Comparison of ENCODE assay signal across 36 mouse cellular contexts in genomic region chr9:40651239-40651859, GRCm38 (mm10). TPM values are rescaled to one million over a fixed set of nuclear protein-coding genes. Genes with fewer than 3 reads are reported as not detected.
DNase-seq lines count a peak whose midpoint lies in the region; ATAC-seq lines count a peak whose summit lies in the region.
"Had no signal": no experiment of that assay in that cellular context is flagged by ENCODE, and none has a peak within 500 bp of the region (broad histone marks: within the 10 kb centered on the region; RNA-seq: fewer than 3 reads in every experiment).

No protein-coding gene starts in this region.

- no peaks in the 10 kb centered on the region for H3K27me3 ChIP-seq in heart, embryonic 10.5 days (ENCODE audit: insufficient read depth, poor library complexity, severe bottlenecking)
- no peaks in the 10 kb centered on the region for H3K27me3 ChIP-seq in kidney, embryonic 16.5 days (ENCODE audit: insufficient read depth, low read length)
- H3K27me3 ChIP-seq: embryonic facial prominence, embryonic 13.5 days; forebrain, embryonic 15.5 days; heart, embryonic 15.5 days; hindbrain, embryonic 15.5 days; liver, embryonic 12.5 days; midbrain, embryonic 13.5 days; neural tube, embryonic 13.5 days had no signal

- peaks cover 6% of the 10 kb centered on the region; the same call in 1 of the 2 replicates for H3K4me1 ChIP-seq in heart, embryonic 10.5 days
- peaks cover 12% of the 10 kb centered on the region for H3K4me1 ChIP-seq in kidney, embryonic 16.5 days (ENCODE audit: insufficient read depth, low read length)
- H3K4me1 ChIP-seq in brown adipose tissue, adult 24 weeks (ENCODE audit: control insufficient read depth, insufficient read depth, insufficient read length, low read length): no peaks in the 10 kb centered on the region; the same call in 1 of the 2 replicates
- H3K4me1 ChIP-seq: forebrain, embryonic 15.5 days; heart, embryonic 15.5 days; hindbrain, embryonic 15.5 days; midbrain, embryonic 13.5 days had no signal

- no peaks in the 10 kb centered on the region for H3K9me3 ChIP-seq in heart, embryonic 10.5 days
- no peaks in the 10 kb centered on the region for H3K9me3 ChIP-seq in kidney, embryonic 16.5 days (ENCODE audit: low read length)
- H3K9me3 ChIP-seq: embryonic facial prominence, embryonic 13.5 days; forebrain, embryonic 10.5 days; forebrain, embryonic 15.5 days; heart, embryonic 15.5 days; hindbrain, embryonic 15.5 days; liver, embryonic 12.5 days; midbrain, embryonic 13.5 days; neural tube, embryonic 13.5 days had no signal

- no peaks in the 10 kb centered on the region for H3K36me3 ChIP-seq in heart, embryonic 10.5 days
- no peaks in the 10 kb centered on the region for H3K36me3 ChIP-seq in kidney, embryonic 16.5 days (ENCODE audit: insufficient read depth, low read length)
- no peaks in the 10 kb centered on the region for H3K36me3 ChIP-seq in macrophage (ENCODE audit: inconsistent target)
- H3K36me3 ChIP-seq: embryonic facial prominence, embryonic 13.5 days; forebrain, embryonic 10.5 days; forebrain, embryonic 15.5 days; heart, embryonic 15.5 days; hindbrain, embryonic 15.5 days; liver, embryonic 12.5 days; midbrain, embryonic 13.5 days; neural tube, embryonic 13.5 days had no signal

- H3K9ac ChIP-seq in kidney, embryonic 16.5 days (replicated peaks; ENCODE audit: low read length): no peak overlapping the region
- H3K9ac ChIP-seq: embryonic facial prominence, embryonic 13.5 days; forebrain, embryonic 15.5 days; heart, embryonic 15.5 days; hindbrain, embryonic 15.5 days; liver, embryonic 12.5 days; liver, postnatal 0 days; midbrain, embryonic 13.5 days; neural tube, embryonic 13.5 days had no signal

- H3K79me2 ChIP-seq in macrophage (ENCODE audit: inconsistent target): no peaks in the 10 kb centered on the region

- peak; percentile 53 to 80 for DNase-seq in heart, adult 18-20 months
- DNase-seq in heart, embryonic 10.5 days (ENCODE audit: low spot score): no peak
- DNase-seq in kidney, postnatal 10 days: peak; percentile 48
- DNase-seq in urinary bladder, postnatal 4 days (ENCODE audit: low spot score in 2 of 2): no peak
- DNase-seq: adrenal gland, postnatal 25 days; B cell, adult 2 months; cerebellum, adult 8-10 months; gastrocnemius, postnatal 25 days; kidney, adult 18-20 months; left cerebral cortex, postnatal 4 days; liver, postnatal 0 days; lung, postnatal 36 days; right cerebral cortex, postnatal 4 days; thymus, adult 18-20 months; thymus, postnatal 36 days had no signal

- H3K27ac ChIP-seq in heart, embryonic 10.5 days: no peak overlapping the region
- H3K27ac ChIP-seq in kidney, embryonic 16.5 days (ENCODE audit: low read length): no peak overlapping the region
- peak overlapping the region; percentile 1; the same call in 1 of the 2 replicates for H3K27ac ChIP-seq in brown adipose tissue, adult 24 weeks (replicated peaks; ENCODE audit: low read depth, low read length)
- peak overlapping the region; percentile 61 for H3K27ac ChIP-seq in macrophage
- H3K27ac ChIP-seq: embryonic facial prominence, embryonic 13.5 days; forebrain, embryonic 10.5 days; forebrain, embryonic 15.5 days; heart, embryonic 15.5 days; hindbrain, embryonic 15.5 days; liver, embryonic 12.5 days; midbrain, embryonic 13.5 days; neural tube, embryonic 13.5 days; stomach, postnatal 0 days had no signal

- no peak for ATAC-seq in kidney, embryonic 16.5 days (ENCODE audit: low FRiP score, low TSS enrichment)
- ATAC-seq: forebrain, embryonic 15.5 days; inflammation-experienced regulatory T-cells, adult 6 months; liver, embryonic 12.5 days; liver, postnatal 0 days; midbrain, embryonic 13.5 days had no signal

- H3K4me3 ChIP-seq in heart, embryonic 10.5 days: no peak overlapping the region
- no peak overlapping the region for H3K4me3 ChIP-seq in kidney, embryonic 16.5 days (ENCODE audit: low read length)
- no peak overlapping the region for H3K4me3 ChIP-seq in brown adipose tissue, adult 24 weeks (ENCODE audit: insufficient read depth, low read depth, low read length)
- no peak overlapping the region for H3K4me3 ChIP-seq in macrophage (ENCODE audit: inconsistent target)
- H3K4me3 ChIP-seq: embryonic facial prominence, embryonic 13.5 days; forebrain, embryonic 10.5 days; forebrain, embryonic 15.5 days; heart, embryonic 15.5 days; hindbrain, embryonic 15.5 days; liver, embryonic 12.5 days; midbrain, embryonic 13.5 days; neural tube, embryonic 13.5 days had no signal

- 76% methylated on average over 4 of the region's 4 CpGs for WGBS in heart, embryonic 10.5 days
- 68% methylated on average over 4 of the region's 4 CpGs for WGBS in kidney, embryonic 16.5 days
- WGBS in macrophage (ENCODE audit: missing documents): 32% methylated on average over 4 of the region's 4 CpGs

- H3K4me2 ChIP-seq in kidney, embryonic 16.5 days (replicated peaks; ENCODE audit: low read depth, low read length): no peak overlapping the region
- H3K4me2 ChIP-seq: embryonic facial prominence, embryonic 13.5 days; forebrain, embryonic 15.5 days; heart, embryonic 15.5 days; hindbrain, embryonic 15.5 days; liver, embryonic 12.5 days; midbrain, embryonic 13.5 days; neural tube, embryonic 13.5 days had no signal

RNA-seq across cellular contexts. Expression of gene Gm21915, which starts 19.1 kb away (rescaled TPM):
- not detected for total RNA-seq in heart, adult 18-20 months (2021)
- not detected in 2 replicates for polyA plus RNA-seq in heart, embryonic 10.5 days (2016; fragmentation: Nextera tagmentation; extraction: Ambion mirVana)
- not detected in 2 replicates for polyA plus RNA-seq in kidney, embryonic 16.5 days (2015; fragmentation: Nextera tagmentation; extraction: Ambion mirVana)
- polyA plus RNA-seq in brown adipose tissue, adult 24 weeks (2012; ENCODE audit: insufficient read depth, insufficient read length, missing spikeins): not detected in 2 replicates
- total RNA-seq in macrophage (2018; cell fraction: chromatin; rRNA removed): not detected
- not detected for total RNA-seq in macrophage (2018; cell fraction: cytosol; rRNA removed)
- not detected for total RNA-seq in macrophage (2018; cell fraction: nucleus; rRNA removed)
- not detected in 3 replicates for polyA plus RNA-seq in macrophage (2018)
- total RNA-seq: adrenal gland, adult 18-20 months; adrenal gland, postnatal 25 days; gastrocnemius, postnatal 25 days; hematopoietic stem cell, adult 5-6 weeks; layer of hippocampus, adult 8-10 months; layer of hippocampus, postnatal 25 days; left cerebral cortex, postnatal 4 days; megakaryocyte-erythroid progenitor cell, adult 5-6 weeks had no signal
- polyA plus RNA-seq: embryonic facial prominence, embryonic 13.5 days; forebrain, embryonic 10.5 days; forebrain, embryonic 15.5 days; heart, embryonic 15.5 days; hindbrain, embryonic 15.5 days; inflammation-experienced regulatory T-cells, adult 6 months; limb, embryonic 14.5 days; liver, embryonic 12.5 days; liver, postnatal 0 days; lung, embryonic 16.5 days; midbrain, embryonic 13.5 days; neural tube, embryonic 13.5 days; spleen, adult 2 months; stomach, postnatal 0 days had no signal

RNA-seq across cellular contexts. Expression of gene Clmp, which starts 34.4 kb away (rescaled TPM):
- 1 to 10 TPM; 4.8 to 5.3 TPM for total RNA-seq in heart, adult 18-20 months (2021)
- 6.2 and 18.4 TPM in 2 replicates for polyA plus RNA-seq in heart, embryonic 10.5 days (2016; fragmentation: Nextera tagmentation; extraction: Ambion mirVana)
- polyA plus RNA-seq in kidney, embryonic 16.5 days (2015; fragmentation: Nextera tagmentation; extraction: Ambion mirVana): 28.0 and 31.3 TPM in 2 replicates
- 2.9 and 7.2 TPM in 2 replicates for polyA plus RNA-seq in brown adipose tissue, adult 24 weeks (2012; ENCODE audit: insufficient read depth, insufficient read length, missing spikeins)
- 1 to 10 TPM in 5 of 26 experiments, under 1 TPM in 14, not detected in 7; 0.13 to 4.9 (median 0.58) TPM for total RNA-seq in macrophage (2018; cell fraction: chromatin; rRNA removed)
- total RNA-seq in macrophage (2018; cell fraction: cytosol; rRNA removed): under 1 TPM; 0.14 to 0.91 (median 0.32) TPM
- total RNA-seq in macrophage (2018; cell fraction: nucleus; rRNA removed): 1 to 10 TPM in 6 of 26 experiments, under 1 TPM in 20; 0.13 to 5.6 (median 0.66) TPM
- 0.20 to 0.57 TPM (median 0.23 TPM) in 3 replicates for polyA plus RNA-seq in macrophage (2018)
- polyA plus RNA-seq: inflammation-experienced regulatory T-cells, adult 6 months had no signal

Comparison
In these comparisons a context has a peak if more than half of its experiments do, and no peak if none do; other contexts are left out.
1. DNase-seq: peak in heart, adult 18-20 months (2 of 2) and kidney, postnatal 10 days (single experiment); none in heart, embryonic 10.5 days (single experiment) and urinary bladder, postnatal 4 days (0 of 2).
2. H3K27ac ChIP-seq: peak in brown adipose tissue, adult 24 weeks (single experiment) and macrophage (single experiment); none in heart, embryonic 10.5 days (single experiment) and kidney, embryonic 16.5 days (single experiment).